Mouse (Mus musculus) C2C12 (cell line): ENCODE results near the gene Rag1.

Experiments
- CEBPB ChIP-seq: IDR thresholded peaks from one replicate; pipeline ENCODE4 v1.6.1; 2011; ENCODE audit warnings: low read depth, mild to moderate bottlenecking, control low read depth, moderate library complexity
- CTCF ChIP-seq: IDR thresholded peaks from one replicate; pipeline ENCODE4 v1.5.1; 2011; ENCODE audit not compliant: control insufficient read depth, insufficient read depth, insufficient read length
- MAX ChIP-seq: IDR thresholded peaks from one replicate; pipeline ENCODE4 v1.6.1; 2011; ENCODE audit warnings: mild to moderate bottlenecking, control low read depth
- MYOD1 ChIP-seq: IDR thresholded peaks from one replicate; pipeline ENCODE4 v1.6.1; 2011; ENCODE audit warnings: low read depth; ENCODE audit not compliant: control insufficient read depth, insufficient read length
- MYOG ChIP-seq: IDR thresholded peaks from one replicate; pipeline ENCODE4 v1.6.1; 2011; ENCODE audit not compliant: control insufficient read depth, insufficient read length; ENCODE audit errors: extremely low read depth
- USF1 ChIP-seq: IDR thresholded peaks from one replicate; pipeline ENCODE4 v1.6.1; 2011; ENCODE audit warnings: low read depth, mild to moderate bottlenecking, control low read depth, moderate library complexity

- no peak for TF ChIP-seq MYOD1
- TF ChIP-seq CTCF = no peak
- TF ChIP-seq USF1 = no peak
- no peak for TF ChIP-seq MYOG
- TF ChIP-seq MAX = no peak
- no peak for TF ChIP-seq CEBPB
These were observed 35.1 kb upstream of the Rag1 start for GRCm38 (mm10) chr2:101684421-101684820.
